Mouse (Mus musculus) midbrain, embryonic 12.5 days (tissue): ENCODE results near the gene Cask. TPM values are rescaled to one million over a fixed set of nuclear protein-coding genes. Genes with fewer than 3 reads are reported as not detected.

Source experiments
- ATAC-seq: fragments of 200-750 bp; cut with Nextera tagmentation; 2 replicates; pipeline ENCODE4 v1.8.0; 2017; ENCODE audit warnings: low read depth, moderate TSS enrichment, moderate library complexity; ENCODE audit not compliant: low FRiP score
- H3K27ac ChIP-seq: fragments of 300-500 bp; sonication (generic); replicated peaks from 2 replicates; pipeline ENCODE4 v1.5.1; 2016; ENCODE audit warnings: mild to moderate bottlenecking
- H3K27me3 ChIP-seq: fragments of 300-500 bp; sonication (generic); 2 replicates; pipeline ENCODE4 v1.6.1; 2016; ENCODE audit warnings: mild to moderate bottlenecking
- H3K36me3 ChIP-seq: fragments of 300-500 bp; sonication (generic); 2 replicates; pipeline ENCODE4 v1.6.1; 2016
- H3K4me1 ChIP-seq: fragments of 300-500 bp; sonication (generic); 2 replicates; pipeline ENCODE4 v1.6.1; 2016
- H3K4me2 ChIP-seq: fragments of 300-500 bp; sonication (generic); replicated peaks from 2 replicates; pipeline ENCODE4 v1.6.1; 2016; ENCODE audit warnings: mild to moderate bottlenecking, moderate library complexity
- H3K4me3 ChIP-seq: fragments of 300-500 bp; sonication (generic); 2 replicates; pipeline ENCODE4 v1.5.1; 2016; ENCODE audit warnings: mild to moderate bottlenecking
- H3K9ac ChIP-seq: fragments of 300-500 bp; sonication (generic); replicated peaks from 2 replicates; pipeline ENCODE4 v1.6.1; 2016; ENCODE audit warnings: mild to moderate bottlenecking, moderate library complexity
- H3K9me3 ChIP-seq: fragments of 300-500 bp; sonication (generic); 2 replicates; pipeline ENCODE4 v1.6.1; 2016; ENCODE audit warnings: mild to moderate bottlenecking
- WGBS: fragments of 180-500 bp; shearing (Covaris S2); methylation state at CpG from one replicate; pipeline ENCODE4 v1.1.7; 2016; 5-methylcytosine and 5-hydroxymethylcytosine counted together
- polyA plus RNA-seq: library from polyadenylated mRNA; unstranded; fragments of >200 nt; fragmentation: Nextera tagmentation; extraction: Ambion mirVana; gene quantifications from 2 replicates; pipeline ENCODE4 v1.2.1, GENCODE M21; 2016

The Cask gene
- polyA plus RNA-seq, 1 experiment from 2014 or later, result 23.5 TPM

DNA sequence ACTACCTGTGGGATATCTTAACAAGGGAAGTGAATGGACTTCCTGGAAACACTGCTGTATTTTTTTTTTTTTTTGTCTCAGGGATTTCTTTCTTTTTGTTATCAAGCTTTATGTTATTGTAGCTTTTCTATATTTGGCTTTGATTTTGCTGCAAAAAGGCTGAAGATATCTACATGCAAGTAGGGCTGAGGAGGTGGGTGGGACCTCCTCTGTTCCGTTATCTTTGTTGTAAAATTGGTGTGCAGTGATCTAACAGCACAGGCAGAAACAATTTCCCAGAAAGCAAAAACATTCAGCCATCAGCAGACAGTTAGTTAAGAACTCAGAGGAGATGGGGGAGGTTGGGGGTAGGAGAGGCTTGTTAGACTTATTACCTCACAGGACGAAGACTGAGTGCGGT, 296.7 kb downstream of the Cask start:
- H3K27ac ChIP-seq, result no peak overlapping the region
- no peaks in the 10 kb centered on the region for H3K4me1 ChIP-seq
- no peaks in the 10 kb centered on the region for H3K36me3 ChIP-seq
- no peaks in the 10 kb centered on the region for H3K9me3 ChIP-seq
- 89% methylated on average over 3 of the region's 3 CpGs for WGBS
- no peak overlapping the region for H3K4me2 ChIP-seq
- ATAC-seq, result no peak
- no peak overlapping the region for H3K9ac ChIP-seq
- H3K4me3 ChIP-seq, result no peak overlapping the region
- H3K27me3 ChIP-seq, result peaks cover 3% of the 10 kb centered on the region; the same call in 1 of the 2 replicates

DNA sequence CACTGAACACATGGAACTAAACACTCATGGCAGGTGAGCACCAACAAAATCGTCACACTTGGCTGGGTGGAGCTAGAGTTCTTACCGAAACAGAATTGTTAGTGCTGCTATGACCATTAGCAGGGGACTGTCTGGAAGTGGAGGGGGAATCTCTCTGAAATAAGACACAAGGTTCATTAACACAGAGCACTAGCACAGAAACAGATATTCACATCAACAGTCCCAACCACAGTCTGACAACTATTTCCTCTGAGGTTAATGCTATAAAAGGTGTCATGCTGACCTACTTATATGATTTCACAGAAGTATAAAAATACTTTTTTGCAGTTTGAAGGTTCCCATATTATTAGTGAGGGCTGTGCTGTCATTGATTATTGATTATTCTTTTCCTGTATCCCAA, 298.9 kb downstream of the Cask start:
- H3K9me3 ChIP-seq, result no peaks in the 10 kb centered on the region
- no peaks in the 10 kb centered on the region for H3K4me1 ChIP-seq
- H3K9ac ChIP-seq, result no peak overlapping the region
- H3K4me3 ChIP-seq, result no peak overlapping the region
- no peaks in the 10 kb centered on the region for H3K36me3 ChIP-seq
- H3K27ac ChIP-seq, result no peak overlapping the region
- 90% methylated on average over 2 of the region's 2 CpGs for WGBS
- H3K4me2 ChIP-seq, result no peak overlapping the region
- no peak for ATAC-seq
- peaks cover 3% of the 10 kb centered on the region; the same call in 1 of the 2 replicates for H3K27me3 ChIP-seq

DNA sequence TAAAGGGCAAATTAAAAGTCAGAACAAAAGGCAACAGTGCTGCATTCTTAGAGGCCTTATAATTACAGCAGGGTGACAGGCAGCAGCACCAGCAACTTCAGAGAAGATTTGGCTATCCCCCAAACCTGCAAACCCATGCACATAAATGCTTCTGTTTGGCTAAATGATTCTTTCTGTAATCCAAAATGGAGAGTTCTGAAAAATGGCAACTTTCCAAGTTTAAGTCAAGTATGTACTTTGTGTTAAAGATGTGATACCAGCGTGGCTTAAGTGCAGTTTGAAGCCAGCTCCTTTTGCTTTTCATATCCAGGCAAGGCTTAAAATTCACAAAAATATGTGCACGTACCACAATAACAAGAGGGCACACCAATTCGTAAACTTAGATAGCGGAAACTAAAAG, 299.6 kb downstream of the Cask start:
- Histone ChIP-seq H3K9me3 (no peaks in the 10 kb centered on the region), H3K36me3 (no peaks in the 10 kb centered on the region), H3K9ac (no peak overlapping the region), H3K27ac (no peak overlapping the region), H3K27me3 (peaks cover 3% of the 10 kb centered on the region; the same call in 1 of the 2 replicates), H3K4me1 (no peaks in the 10 kb centered on the region), H3K4me3 (no peak overlapping the region), H3K4me2 (no peak overlapping the region)
- WGBS, result 88% methylated on average over 4 of the region's 4 CpGs
- ATAC-seq, result no peak

DNA sequence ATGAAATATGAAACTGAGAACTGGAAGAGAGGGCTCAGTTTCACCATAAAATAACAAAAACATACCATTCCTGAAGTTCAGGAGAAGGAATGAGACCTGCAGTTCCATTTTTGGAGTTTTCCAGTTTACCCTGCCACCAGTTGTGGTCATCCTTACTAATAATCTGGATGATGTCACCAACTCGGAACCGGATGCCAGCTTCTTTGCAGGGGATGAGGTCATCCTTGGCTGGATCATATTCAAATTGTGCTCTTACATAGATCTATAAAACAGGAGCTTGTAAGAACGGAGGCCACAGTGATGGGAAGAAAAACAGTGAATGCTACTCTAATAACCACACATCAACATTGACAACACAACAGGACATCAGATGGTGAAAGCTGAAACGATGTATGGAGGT, 302.1 kb downstream of the Cask start:
- Histone ChIP-seq H3K36me3 (0 out of 2 replicates have a peak, but pooled peaks cover 3% of the 10 kb centered on the region), H3K27ac (no peak overlapping the region), H3K9ac (no peak overlapping the region), H3K4me1 (no peaks in the 10 kb centered on the region), H3K9me3 (no peaks in the 10 kb centered on the region), H3K4me2 (no peak overlapping the region), H3K4me3 (no peak overlapping the region), H3K27me3 (peaks cover 3% of the 10 kb centered on the region; the same call in 1 of the 2 replicates)
- 86% methylated on average over 4 of the region's 4 CpGs for WGBS
- ATAC-seq, result no peak

DNA sequence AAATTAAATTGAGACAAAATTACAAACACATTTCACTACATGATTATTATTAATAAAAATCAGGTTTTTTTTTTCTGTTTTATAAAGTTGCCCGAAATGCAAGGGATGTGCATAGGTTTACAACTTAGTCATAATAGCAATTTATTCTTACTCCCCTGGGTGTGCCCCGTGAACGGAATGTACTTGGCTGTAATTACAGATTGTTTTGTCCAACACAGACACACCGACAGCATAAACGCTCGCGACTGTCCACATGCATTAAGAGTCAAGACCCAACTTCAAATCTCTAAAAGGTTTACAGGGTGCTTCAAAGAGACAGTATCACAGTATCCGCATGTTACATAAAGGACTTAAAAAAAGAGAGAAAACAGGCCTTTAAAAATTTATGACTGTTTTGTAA, 329.9 kb downstream of the Cask start:
- Histone ChIP-seq H3K4me1 (no peaks in the 10 kb centered on the region), H3K4me2 (no peak overlapping the region), H3K36me3 (no peaks in the 10 kb centered on the region), H3K4me3 (no peak overlapping the region), H3K9ac (no peak overlapping the region), H3K27me3 (peaks cover 10% of the 10 kb centered on the region; the same call in 1 of the 2 replicates), H3K27ac (no peak overlapping the region), H3K9me3 (no peaks in the 10 kb centered on the region)
- whole genome bisulfite sequencing, result 86% methylated on average over 8 of the region's 8 CpGs
- ATAC-seq, result no peak

DNA sequence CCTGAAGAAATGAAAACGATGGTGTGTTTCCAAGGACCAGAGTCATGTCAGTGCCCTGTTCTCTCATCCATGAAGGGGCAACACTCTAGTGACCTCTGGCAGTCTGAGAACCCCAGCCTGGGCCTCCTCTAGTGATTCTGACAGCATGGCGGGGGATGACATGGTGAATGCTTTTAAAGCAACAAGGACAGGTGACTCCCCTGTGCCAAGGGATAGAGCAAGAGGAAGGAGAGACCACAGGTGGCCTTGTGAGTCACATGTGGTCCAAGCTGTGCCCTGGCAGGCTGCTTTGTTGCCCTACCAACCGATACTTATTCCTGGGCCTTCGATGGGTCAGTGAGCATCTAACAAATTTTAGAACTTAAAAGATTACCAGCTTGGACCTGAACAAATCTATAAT, 330.6 kb downstream of the Cask start:
- H3K4me1 ChIP-seq, result no peaks in the 10 kb centered on the region
- H3K27ac ChIP-seq, result no peak overlapping the region
- H3K9me3 ChIP-seq, result no peaks in the 10 kb centered on the region
- no peak overlapping the region for H3K9ac ChIP-seq
- WGBS, result 78% methylated on average over 4 of the region's 4 CpGs
- H3K27me3 ChIP-seq, result peaks cover 10% of the 10 kb centered on the region; the same call in 1 of the 2 replicates
- no peak overlapping the region for H3K4me3 ChIP-seq
- ATAC-seq, result no peak
- no peaks in the 10 kb centered on the region for H3K36me3 ChIP-seq
- no peak overlapping the region for H3K4me2 ChIP-seq

DNA sequence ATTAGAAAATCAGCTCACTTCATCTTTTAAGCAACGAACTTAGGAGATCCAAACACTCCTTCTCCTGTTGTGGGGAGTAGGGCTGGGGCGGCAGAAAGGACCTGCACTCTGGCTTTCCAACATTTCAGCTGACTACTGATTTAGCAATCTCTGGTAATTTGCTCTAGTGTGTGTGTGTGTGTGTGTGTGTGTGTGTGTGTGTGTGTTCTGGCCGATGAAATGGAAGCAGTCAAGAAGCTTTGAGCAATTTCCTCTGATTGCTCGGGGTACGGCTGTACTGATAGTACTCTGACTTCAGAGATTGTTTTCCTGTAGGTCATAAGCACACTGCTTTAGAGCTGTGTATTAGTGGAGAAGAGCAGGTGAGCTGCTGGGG, 331.8 kb downstream of the Cask start:
- Histone ChIP-seq H3K9ac (no peak overlapping the region), H3K36me3 (no peaks in the 10 kb centered on the region), H3K9me3 (no peaks in the 10 kb centered on the region), H3K4me3 (no peak overlapping the region), H3K27ac (no peak overlapping the region), H3K4me2 (no peak overlapping the region), H3K4me1 (no peaks in the 10 kb centered on the region), H3K27me3 (peaks cover 9% of the 10 kb centered on the region; the same call in 1 of the 2 replicates)
- no peak for ATAC-seq
- 86% methylated on average over 5 of the region's 5 CpGs for WGBS

DNA sequence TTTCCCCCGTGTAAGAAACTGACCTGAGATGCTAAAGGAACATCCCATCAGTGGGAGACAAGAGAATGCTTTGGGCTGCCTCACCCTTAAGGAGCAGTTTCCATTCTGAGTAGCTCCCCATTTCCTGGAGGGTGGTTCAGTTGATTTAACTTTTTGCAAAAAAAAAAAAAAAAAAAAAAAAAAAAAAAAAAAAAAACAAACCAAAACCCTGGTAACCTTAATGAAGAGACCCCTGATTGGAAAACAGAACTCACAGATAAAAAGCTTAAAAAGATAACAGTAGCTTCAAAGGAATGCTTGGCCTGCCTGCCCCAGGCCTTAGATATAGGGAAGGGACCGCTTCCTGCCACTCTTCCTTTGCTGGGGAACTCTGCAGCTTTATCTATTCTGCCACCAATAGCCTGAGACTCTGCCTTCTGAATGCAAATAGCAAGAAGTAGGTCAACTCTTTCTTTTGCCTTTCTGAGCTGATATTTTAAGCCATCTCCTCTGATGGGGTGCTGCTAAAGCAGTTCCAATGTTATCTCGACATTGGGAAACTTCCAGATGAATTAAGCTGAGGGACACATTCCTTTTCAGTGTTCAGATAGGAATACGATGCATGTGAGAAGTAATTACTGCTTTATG, 332.3 kb downstream of the Cask start:
- no peak overlapping the region for H3K4me3 ChIP-seq
- H3K27ac ChIP-seq, result no peak overlapping the region
- no peak overlapping the region for H3K9ac ChIP-seq
- H3K36me3 ChIP-seq, result no peaks in the 10 kb centered on the region
- peaks cover 4% of the 10 kb centered on the region; the same call in 1 of the 2 replicates for H3K27me3 ChIP-seq
- no peaks in the 10 kb centered on the region for H3K4me1 ChIP-seq
- 81% methylated on average over 4 of the region's 4 CpGs for WGBS
- H3K4me2 ChIP-seq, result no peak overlapping the region
- ATAC-seq, result no peak
- H3K9me3 ChIP-seq, result no peaks in the 10 kb centered on the region

DNA sequence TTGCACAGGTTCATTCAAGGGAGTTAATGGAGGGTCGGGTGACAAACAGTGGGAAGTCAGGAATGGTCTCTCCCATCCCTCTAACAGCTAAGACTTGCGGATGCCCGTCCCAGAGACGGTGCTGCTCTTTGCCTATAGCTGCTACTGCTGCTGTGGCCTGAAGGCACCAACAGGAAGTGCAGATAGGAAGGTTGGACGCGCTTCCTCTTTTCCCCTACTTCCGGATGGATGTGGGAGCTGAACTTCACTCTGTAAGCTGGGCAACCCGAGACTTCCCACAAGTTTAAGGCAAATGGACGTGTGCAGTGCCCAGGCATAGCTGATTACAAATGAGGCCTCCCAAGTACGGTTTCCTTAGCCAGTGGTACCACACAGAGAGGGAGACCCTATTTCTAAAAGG, 333.1 kb downstream of the Cask start:
- no peak overlapping the region for H3K27ac ChIP-seq
- H3K4me2 ChIP-seq, result no peak overlapping the region
- no peak for ATAC-seq
- no peaks in the 10 kb centered on the region for H3K9me3 ChIP-seq
- H3K4me1 ChIP-seq, result no peaks in the 10 kb centered on the region
- H3K9ac ChIP-seq, result no peak overlapping the region
- 81% methylated on average over 10 of the region's 10 CpGs for WGBS
- H3K4me3 ChIP-seq, result no peak overlapping the region
- H3K27me3 ChIP-seq, result peaks cover 4% of the 10 kb centered on the region; the same call in 1 of the 2 replicates
- no peaks in the 10 kb centered on the region for H3K36me3 ChIP-seq

DNA sequence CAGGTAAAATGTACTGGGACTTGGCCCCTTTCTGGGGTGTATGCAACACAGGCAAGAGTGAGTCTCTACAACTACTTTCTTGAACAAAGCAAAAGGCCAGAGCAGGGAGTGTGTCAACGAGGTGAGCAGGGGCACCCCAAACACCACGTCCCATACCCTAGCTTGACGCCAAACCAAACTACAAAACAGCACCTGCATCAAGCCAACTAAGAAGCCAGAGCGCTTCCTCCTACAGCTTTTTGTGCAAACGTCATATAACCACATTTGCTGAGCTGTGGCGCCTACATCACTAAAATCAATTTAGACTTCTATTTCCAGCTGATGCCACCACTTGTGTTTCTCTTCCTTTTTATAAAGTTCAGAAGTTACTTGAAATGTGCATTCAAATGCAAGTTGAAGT, 334.7 kb downstream of the Cask start:
- 86% methylated on average over 6 of the region's 6 CpGs for WGBS
- Histone ChIP-seq H3K27me3 (peaks cover 4% of the 10 kb centered on the region; the same call in 1 of the 2 replicates), H3K27ac (no peak overlapping the region), H3K4me3 (no peak overlapping the region), H3K4me2 (no peak overlapping the region), H3K4me1 (no peaks in the 10 kb centered on the region), H3K9me3 (no peaks in the 10 kb centered on the region), H3K9ac (no peak overlapping the region), H3K36me3 (no peaks in the 10 kb centered on the region)
- ATAC-seq, result no peak

DNA sequence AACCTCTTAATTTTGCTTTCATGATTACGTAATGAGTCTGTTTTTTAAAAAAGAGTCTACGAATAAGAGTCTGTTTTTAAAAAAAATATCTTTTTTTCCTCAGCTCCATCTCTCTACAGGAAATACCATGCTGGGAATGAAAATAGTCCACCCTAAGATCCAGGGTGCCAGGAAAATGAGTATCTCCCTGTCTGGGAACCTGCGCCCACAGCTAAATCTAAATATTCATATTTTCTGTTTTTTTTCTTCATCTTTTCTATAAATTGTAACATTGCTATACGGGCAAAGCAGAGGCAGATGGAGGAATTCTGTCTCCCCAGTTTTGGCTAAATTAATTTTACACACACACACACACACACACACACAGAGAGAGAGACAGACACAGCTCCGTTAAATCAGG, 337.3 kb downstream of the Cask start:
- Histone ChIP-seq H3K36me3 (no peaks in the 10 kb centered on the region), H3K4me1 (no peaks in the 10 kb centered on the region), H3K4me2 (no peak overlapping the region), H3K27me3 (peaks cover 4% of the 10 kb centered on the region; the same call in 1 of the 2 replicates), H3K9me3 (no peaks in the 10 kb centered on the region), H3K4me3 (no peak overlapping the region), H3K9ac (no peak overlapping the region), H3K27ac (no peak overlapping the region)
- WGBS, result 92% methylated on average over 5 of the region's 5 CpGs
- no peak for ATAC-seq

DNA sequence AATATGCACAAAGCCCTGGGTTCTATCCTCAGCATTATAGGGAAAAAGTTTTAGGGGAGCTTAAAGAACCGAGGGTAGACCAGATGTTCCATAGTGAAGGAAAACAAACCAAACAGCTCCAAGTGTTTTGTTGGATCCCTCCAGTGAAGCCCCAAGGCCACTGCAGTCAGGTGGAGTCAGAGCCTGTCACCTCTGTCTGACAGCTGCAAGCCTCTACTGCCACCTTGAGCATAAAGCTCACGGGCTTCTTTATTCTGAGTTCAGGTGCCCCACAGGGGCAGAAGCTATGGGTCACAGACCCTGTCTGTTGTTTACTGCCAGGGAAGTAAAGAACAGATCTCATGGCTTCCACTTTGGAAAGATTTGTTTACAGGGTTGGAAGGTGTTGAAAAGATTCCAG, 338.0 kb downstream of the Cask start:
- Histone ChIP-seq H3K9ac (no peak overlapping the region), H3K27ac (no peak overlapping the region), H3K36me3 (no peaks in the 10 kb centered on the region), H3K4me2 (no peak overlapping the region), H3K27me3 (peaks cover 2% of the 10 kb centered on the region; the same call in 1 of the 2 replicates), H3K4me1 (no peaks in the 10 kb centered on the region), H3K9me3 (no peaks in the 10 kb centered on the region), H3K4me3 (no peak overlapping the region)
- ATAC-seq, result no peak
- WGBS, result 62% methylated on average over 2 of the region's 2 CpGs

DNA sequence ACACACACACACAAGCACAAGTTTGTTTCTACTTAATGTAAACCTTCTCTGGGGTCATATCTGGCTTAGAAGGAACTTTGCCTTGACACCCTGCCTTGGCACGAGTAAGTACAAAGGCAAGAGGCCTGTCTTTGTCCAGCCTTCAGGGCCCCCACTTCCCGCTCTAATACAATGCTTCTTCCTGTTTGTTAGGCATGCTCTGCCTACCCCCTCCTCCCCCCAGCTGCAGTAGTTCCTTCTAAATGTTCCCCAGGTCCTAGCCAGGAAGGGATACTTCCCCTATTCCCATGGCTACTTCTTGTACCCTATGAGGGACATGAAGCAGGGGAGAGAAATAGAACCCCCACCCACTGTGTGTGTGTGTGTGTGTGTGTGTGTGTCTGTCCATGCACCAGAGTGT, 344.8 kb downstream of the Cask start:
- Histone ChIP-seq H3K9me3 (no peaks in the 10 kb centered on the region), H3K4me1 (no peaks in the 10 kb centered on the region), H3K4me2 (no peak overlapping the region), H3K36me3 (no peaks in the 10 kb centered on the region), H3K27me3 (peaks cover 4% of the 10 kb centered on the region; the same call in 1 of the 2 replicates), H3K4me3 (no peak overlapping the region), H3K27ac (no peak overlapping the region), H3K9ac (no peak overlapping the region)
- ATAC-seq, result no peak
- 67% methylated on average over 2 of the region's 2 CpGs for WGBS
